Mouse (Mus musculus) midbrain, embryonic 10.5 days (tissue): ENCODE measurements at regions not wholly inside any gene's neighbourhood (a gene's known extent, or its start where the extent isn't known, plus 50 kb on each side); places are given as distances from the start of the nearest gene placed in this dataset.

Experiments
- DNase-seq: peaks from one replicate; pipeline ENCODE4 v3.0.0-alpha.2; 2017; ENCODE audit warnings: low spot score
- H3K27ac ChIP-seq: fragments of 300-500 bp; sonication (generic); replicated peaks from 2 replicates; pipeline ENCODE4 v1.5.1; 2016; ENCODE audit warnings: mild to moderate bottlenecking
- H3K27me3 ChIP-seq: fragments of 300-500 bp; sonication (generic); 2 replicates; pipeline ENCODE4 v1.6.1; 2016; ENCODE audit warnings: low read depth, mild to moderate bottlenecking; ENCODE audit not compliant: poor library complexity, severe bottlenecking
- H3K36me3 ChIP-seq: fragments of 300-500 bp; sonication (generic); 2 replicates; pipeline ENCODE4 v1.6.1; 2016; ENCODE audit warnings: mild to moderate bottlenecking, moderate library complexity
- H3K4me1 ChIP-seq: fragments of 300-500 bp; sonication (generic); 2 replicates; pipeline ENCODE4 v1.6.1; 2016
- H3K4me3 ChIP-seq: fragments of 300-500 bp; sonication (generic); 2 replicates; pipeline ENCODE4 v1.5.1; 2016; ENCODE audit warnings: mild to moderate bottlenecking, moderate library complexity
- H3K9me3 ChIP-seq: fragments of 300-500 bp; sonication (generic); replicated peaks from 2 replicates; pipeline ENCODE4 v1.6.1; 2016; ENCODE audit warnings: mild to moderate bottlenecking
- WGBS: fragments of 180-500 bp; shearing (Covaris S2); methylation state at CpG from one replicate; pipeline ENCODE4 v1.1.7; 2016; 5-methylcytosine and 5-hydroxymethylcytosine counted together

DNA sequence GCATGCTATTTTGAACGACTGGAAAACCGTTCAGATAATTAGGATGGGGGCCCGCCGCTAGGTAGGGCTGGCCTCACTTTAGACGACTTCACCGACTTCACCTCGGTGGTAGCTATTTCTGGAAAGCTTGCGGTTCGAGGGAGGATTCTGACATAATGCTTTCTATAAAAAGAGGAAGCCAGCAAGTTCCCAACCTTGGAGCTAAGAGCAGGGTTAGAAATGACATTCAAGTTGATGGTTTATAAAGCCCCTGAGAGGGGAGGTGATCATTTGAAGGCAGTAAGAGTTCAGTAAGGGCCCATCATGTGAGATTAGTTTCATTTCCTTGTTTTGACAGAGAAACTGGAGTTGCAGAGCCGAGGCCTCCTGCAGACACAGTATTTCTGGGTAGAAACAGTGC, 164.8 kb downstream of the Ackr3 start:
- Histone ChIP-seq H3K9me3 (no peaks in the 10 kb centered on the region), H3K36me3 (no peaks in the 10 kb centered on the region), H3K4me1 (0 out of 2 replicates have a peak, but pooled peaks cover 4% of the 10 kb centered on the region), H3K27me3 (no peaks in the 10 kb centered on the region), H3K4me3 (no peak overlapping the region), H3K27ac (no peak overlapping the region)
- no peak for DNase-seq
- 92% methylated on average over 10 of the region's 10 CpGs for WGBS

DNA sequence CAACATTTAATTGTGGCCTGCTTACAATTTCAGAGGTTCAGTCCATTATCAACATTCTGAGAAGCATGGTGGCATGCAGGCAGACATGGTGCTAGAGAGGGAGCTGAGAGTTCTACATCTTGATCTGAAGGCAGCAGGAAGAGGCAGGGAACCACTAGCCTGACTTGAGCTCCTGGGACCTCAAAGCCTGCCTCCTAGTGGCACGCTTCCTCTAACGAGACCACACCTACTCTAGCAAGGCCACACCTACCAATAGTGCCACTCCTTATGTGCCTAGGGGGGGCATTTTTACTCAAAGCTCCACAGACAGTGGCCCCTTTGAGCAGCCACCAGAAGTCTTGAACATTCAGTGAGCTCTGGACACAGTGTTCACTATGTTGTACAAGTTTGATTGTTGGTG, 165.5 kb downstream of the Ackr3 start:
- no peak overlapping the region for H3K4me3 ChIP-seq
- no peak overlapping the region for H3K27ac ChIP-seq
- 72% methylated on average over 2 of the region's 2 CpGs for WGBS
- H3K36me3 ChIP-seq, result no peaks in the 10 kb centered on the region
- H3K9me3 ChIP-seq, result no peaks in the 10 kb centered on the region
- H3K27me3 ChIP-seq, result no peaks in the 10 kb centered on the region
- no peak for DNase-seq
- 0 out of 2 replicates have a peak, but pooled peaks cover 1% of the 10 kb centered on the region for H3K4me1 ChIP-seq

DNA sequence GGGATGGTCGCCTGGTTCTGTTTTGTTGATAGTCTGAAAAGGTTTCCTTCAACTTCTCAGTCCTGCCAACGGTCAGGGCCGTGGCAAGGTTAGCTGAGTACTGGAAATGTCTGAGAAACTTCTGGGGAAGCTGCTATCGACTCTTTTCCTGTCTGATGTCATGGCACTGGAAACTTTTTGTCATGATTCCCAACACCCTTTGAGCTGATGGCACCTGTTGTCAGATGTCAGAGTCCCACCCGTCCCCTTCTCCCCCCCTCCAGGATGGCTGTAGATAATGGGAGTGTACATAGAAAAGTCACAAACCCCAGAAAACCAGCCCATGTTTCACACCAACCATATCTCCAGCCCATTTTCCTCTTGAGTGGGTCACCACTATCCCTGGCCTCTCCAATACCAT, 167.0 kb downstream of the Ackr3 start:
- no peaks in the 10 kb centered on the region for H3K4me1 ChIP-seq
- no peak for DNase-seq
- no peak overlapping the region for H3K4me3 ChIP-seq
- H3K27ac ChIP-seq, result no peak overlapping the region
- H3K27me3 ChIP-seq, result no peaks in the 10 kb centered on the region
- 87% methylated on average over 5 of the region's 5 CpGs for WGBS
- H3K36me3 ChIP-seq, result no peaks in the 10 kb centered on the region
- no peaks in the 10 kb centered on the region for H3K9me3 ChIP-seq

GRCm38 (mm10) chr1:90373001-90373400, 169.2 kb downstream of the Ackr3 start:
- no peaks in the 10 kb centered on the region for H3K9me3 ChIP-seq
- H3K27me3 ChIP-seq, result no peaks in the 10 kb centered on the region
- H3K36me3 ChIP-seq, result no peaks in the 10 kb centered on the region
- no peak overlapping the region for H3K27ac ChIP-seq
- no peak for DNase-seq
- no peaks in the 10 kb centered on the region for H3K4me1 ChIP-seq
- 80% methylated on average over 5 of the region's 5 CpGs for WGBS
- no peak overlapping the region for H3K4me3 ChIP-seq

DNA sequence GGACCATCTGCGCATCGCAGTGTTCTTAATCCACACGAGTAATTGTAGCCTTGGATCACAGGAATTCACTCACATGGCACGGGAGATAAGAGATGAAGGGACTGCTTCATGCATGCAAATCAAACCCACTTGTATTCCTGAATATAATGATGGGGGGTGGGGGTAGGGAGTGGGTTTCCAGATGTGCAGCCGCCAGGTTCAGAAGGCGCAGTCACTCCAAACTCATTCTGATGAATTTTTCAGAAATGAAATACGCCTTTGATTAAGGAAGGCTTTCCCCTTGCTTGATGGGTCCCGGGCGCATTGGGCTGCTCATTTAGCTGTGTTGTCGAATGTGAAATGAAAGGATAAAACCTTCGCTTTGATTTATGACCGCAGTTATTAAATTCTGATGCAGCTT, 170.7 kb downstream of the Ackr3 start:
- Histone ChIP-seq H3K27me3 (no peaks in the 10 kb centered on the region), H3K27ac (no peak overlapping the region), H3K36me3 (no peaks in the 10 kb centered on the region), H3K4me1 (no peaks in the 10 kb centered on the region), H3K4me3 (no peak overlapping the region), H3K9me3 (no peaks in the 10 kb centered on the region)
- DNase-seq, result no peak
- 92% methylated on average over 12 of the region's 12 CpGs for WGBS

DNA sequence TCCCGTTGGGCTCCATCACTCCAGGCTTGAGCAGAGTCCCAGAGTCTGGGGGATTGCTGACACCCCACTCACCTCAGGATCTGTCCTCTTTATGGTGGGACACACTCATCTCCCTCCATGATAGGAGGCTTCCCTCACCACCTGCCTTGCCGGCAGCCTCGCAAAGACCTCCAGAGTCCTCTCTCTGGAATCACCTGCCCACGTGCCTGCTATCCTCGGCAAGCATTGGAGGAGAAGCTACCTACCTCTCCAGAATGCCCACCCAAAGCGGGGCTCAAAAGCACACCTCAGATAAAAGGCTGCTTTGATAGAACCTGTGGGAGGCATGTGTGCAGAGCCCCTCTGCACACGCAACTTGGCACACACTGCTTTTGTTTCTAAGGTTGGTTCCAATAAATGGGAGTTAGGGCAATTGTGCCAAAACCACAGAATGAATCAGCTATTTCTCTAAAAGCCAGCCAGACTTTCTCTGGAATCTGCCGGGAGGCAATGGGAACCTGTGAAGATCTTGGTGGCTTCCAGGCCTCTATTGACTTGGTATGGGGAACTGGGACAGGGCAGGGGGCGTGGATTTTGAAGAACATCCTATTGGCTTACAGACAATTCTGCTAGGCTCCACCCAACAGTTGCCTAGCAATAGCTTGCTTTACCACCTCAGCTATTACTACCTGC, 176.4 kb downstream of the Ackr3 start:
- DNase-seq, result no peak
- H3K4me1 ChIP-seq, result no peaks in the 10 kb centered on the region
- 89% methylated on average over 9 of the region's 9 CpGs for WGBS
- H3K4me3 ChIP-seq, result no peak overlapping the region
- H3K27ac ChIP-seq, result no peak overlapping the region
- H3K36me3 ChIP-seq, result no peaks in the 10 kb centered on the region
- H3K27me3 ChIP-seq, result no peaks in the 10 kb centered on the region; the same call in 1 of the 2 replicates
- no peaks in the 10 kb centered on the region for H3K9me3 ChIP-seq

- H3K27ac ChIP-seq, result 0 out of 2 replicates have a peak overlapping the region, but pooled peaks have one; percentile 20
- H3K4me1 ChIP-seq, result no peaks in the 10 kb centered on the region
- DNase-seq, result no peak
- H3K9me3 ChIP-seq, result no peaks in the 10 kb centered on the region
- H3K36me3 ChIP-seq, result no peaks in the 10 kb centered on the region
- no peak overlapping the region for H3K4me3 ChIP-seq
- H3K27me3 ChIP-seq, result no peaks in the 10 kb centered on the region; the same call in 1 of the 2 replicates
- 86% methylated on average over 11 of the region's 11 CpGs for WGBS
Observed at GRCm38 (mm10) chr1:90382941-90383470, 179.2 kb downstream of the Ackr3 start.

DNA sequence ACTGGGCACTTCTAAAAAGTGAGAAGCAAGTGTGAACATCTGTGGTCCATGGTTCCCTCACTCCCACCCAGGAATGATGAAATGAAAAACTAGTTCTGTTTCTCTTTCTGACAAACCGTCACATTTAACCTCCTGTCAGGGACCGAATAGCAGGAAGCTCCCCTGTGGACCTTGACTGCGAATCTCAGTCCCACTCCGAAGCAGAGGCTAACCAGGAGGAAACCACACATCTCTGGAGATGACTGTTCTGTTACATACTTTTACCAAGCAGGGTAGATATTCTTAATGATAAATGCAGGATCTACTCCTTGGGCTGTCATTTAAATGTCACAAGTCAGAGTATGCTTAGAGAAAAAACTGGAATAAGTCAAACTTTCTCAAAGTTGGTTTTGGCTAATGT, 181.2 kb downstream of the Ackr3 start:
- H3K27ac ChIP-seq, result no peak overlapping the region
- H3K27me3 ChIP-seq, result no peaks in the 10 kb centered on the region; the same call in 1 of the 2 replicates
- no peak overlapping the region for H3K4me3 ChIP-seq
- 83% methylated on average over 4 of the region's 4 CpGs for WGBS
- H3K4me1 ChIP-seq, result no peaks in the 10 kb centered on the region
- no peaks in the 10 kb centered on the region for H3K9me3 ChIP-seq
- DNase-seq, result no peak
- no peaks in the 10 kb centered on the region for H3K36me3 ChIP-seq

- H3K9me3 ChIP-seq, result no peaks in the 10 kb centered on the region
- H3K36me3 ChIP-seq, result no peaks in the 10 kb centered on the region
- H3K4me3 ChIP-seq, result no peak overlapping the region
- H3K4me1 ChIP-seq, result no peaks in the 10 kb centered on the region
- H3K27ac ChIP-seq, result no peak overlapping the region
- DNase-seq, result no peak
- no peaks in the 10 kb centered on the region; the same call in 1 of the 2 replicates for H3K27me3 ChIP-seq
- WGBS, result 91% methylated on average over 7 of the region's 7 CpGs
Observed at GRCm38 (mm10) chr1:90386792-90387191, 183.0 kb downstream of the Ackr3 start.

GRCm38 (mm10) chr1:90390422-90390821, 186.6 kb downstream of the Ackr3 start:
- H3K36me3 ChIP-seq, result no peaks in the 10 kb centered on the region
- no peak overlapping the region for H3K27ac ChIP-seq
- H3K4me3 ChIP-seq, result no peak overlapping the region
- no peaks in the 10 kb centered on the region for H3K9me3 ChIP-seq
- no peak for DNase-seq
- no peaks in the 10 kb centered on the region for H3K4me1 ChIP-seq
- no peaks in the 10 kb centered on the region; the same call in 1 of the 2 replicates for H3K27me3 ChIP-seq
- WGBS, result 91% methylated on average over 7 of the region's 7 CpGs

DNA sequence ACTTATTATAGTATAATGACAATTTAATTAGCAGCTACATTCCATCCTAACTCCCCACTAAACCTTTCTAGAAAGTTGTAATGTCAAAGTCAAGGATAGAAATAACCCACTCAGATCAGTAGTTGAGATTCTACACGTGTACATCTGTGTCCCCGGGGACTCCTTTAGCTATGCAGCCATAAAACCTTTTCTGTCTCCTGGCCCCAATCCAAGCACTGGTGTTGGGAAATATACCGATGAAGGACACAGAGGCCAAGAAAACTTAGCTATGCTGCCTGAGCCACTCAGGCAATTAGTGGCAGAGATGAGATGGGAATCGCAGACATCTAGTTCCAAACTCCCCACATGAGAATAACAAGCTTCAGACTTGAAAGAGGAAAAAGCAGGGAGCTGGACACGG, 190.1 kb downstream of the Ackr3 start:
- Histone ChIP-seq H3K4me3 (no peak overlapping the region), H3K4me1 (peaks cover 16% of the 10 kb centered on the region), H3K9me3 (no peaks in the 10 kb centered on the region), H3K27me3 (no peaks in the 10 kb centered on the region), H3K36me3 (no peaks in the 10 kb centered on the region), H3K27ac (no peak overlapping the region)
- DNase-seq, result no peak
- 89% methylated on average over 5 of the region's 5 CpGs for WGBS

- Histone ChIP-seq H3K9me3 (no peaks in the 10 kb centered on the region), H3K27me3 (no peaks in the 10 kb centered on the region), H3K36me3 (no peaks in the 10 kb centered on the region), H3K27ac (no peak overlapping the region), H3K4me1 (peaks cover 16% of the 10 kb centered on the region), H3K4me3 (no peak overlapping the region)
- 91% methylated on average over 5 of the region's 5 CpGs for WGBS
- DNase-seq, result no peak
Observed at GRCm38 (mm10) chr1:90395331-90396016, 191.7 kb downstream of the Ackr3 start.

DNA sequence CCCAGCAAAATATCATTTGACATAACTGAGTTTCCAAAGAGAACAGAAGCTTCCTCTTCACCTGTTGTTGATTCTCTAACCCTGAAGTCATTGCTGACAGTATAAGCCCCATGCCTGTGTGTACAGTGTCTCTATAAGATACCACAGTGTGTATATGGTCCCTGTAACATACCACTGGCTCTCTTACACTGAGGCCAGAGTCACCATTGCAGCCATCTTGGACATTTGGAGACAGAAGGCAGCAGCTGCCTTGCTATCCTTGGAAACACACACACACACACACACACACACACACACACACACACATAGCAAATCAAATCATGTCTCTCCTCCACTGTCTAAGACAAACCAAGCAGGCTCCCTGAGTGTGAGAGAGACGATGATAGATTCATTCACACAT, 192.9 kb downstream of the Ackr3 start:
- Histone ChIP-seq H3K27ac (no peak overlapping the region), H3K36me3 (no peaks in the 10 kb centered on the region), H3K9me3 (no peaks in the 10 kb centered on the region), H3K4me3 (no peak overlapping the region), H3K4me1 (peaks cover 16% of the 10 kb centered on the region), H3K27me3 (no peaks in the 10 kb centered on the region)
- DNase-seq, result no peak
- 84% methylated on average over 1 of the region's 1 CpGs for WGBS
